Mouse (Mus musculus) heart, postnatal 0 days (tissue): ENCODE results near the gene Ctdspl. TPM values are rescaled to one million over a fixed set of nuclear protein-coding genes. Genes with fewer than 3 reads are reported as not detected.

Source experiments
- ATAC-seq: fragments of 200-750 bp; cut with Nextera tagmentation; 2 replicates; pipeline ENCODE4 v1.8.0; 2017; ENCODE audit warnings: low read depth, moderate number of reproducible peaks, moderate library complexity; ENCODE audit not compliant: insufficient read depth
- DNase-seq: peaks from one replicate; pipeline ENCODE4 v3.0.0-alpha.2; 2016; ENCODE audit warnings: low spot score
- H3K27ac ChIP-seq: fragments of 300-500 bp; sonication (generic); 2 replicates; pipeline ENCODE4 v1.5.1; 2014; ENCODE audit warnings: low read depth, mild to moderate bottlenecking
- H3K27me3 ChIP-seq: fragments of 300-500 bp; sonication (generic); 2 replicates; pipeline ENCODE4 v1.6.1; 2014; ENCODE audit warnings: low read length, mixed read lengths; ENCODE audit not compliant: control insufficient read depth, insufficient read depth
- H3K36me3 ChIP-seq: fragments of 300-500 bp; sonication (generic); replicated peaks from 2 replicates; pipeline ENCODE4 v1.6.1; 2014; ENCODE audit warnings: low read length, mixed read lengths; ENCODE audit not compliant: control insufficient read depth, insufficient read depth
- H3K4me1 ChIP-seq: fragments of 300-500 bp; sonication (generic); 2 replicates; pipeline ENCODE4 v1.6.1; 2014; ENCODE audit warnings: antibody characterized with exemption; ENCODE audit not compliant: control insufficient read depth, insufficient read depth
- H3K4me2 ChIP-seq: fragments of 300-500 bp; sonication (generic); 2 replicates; pipeline ENCODE4 v1.6.1; 2014; ENCODE audit warnings: low read depth, mild to moderate bottlenecking, low read length, moderate library complexity
- H3K4me3 ChIP-seq: fragments of 300-500 bp; sonication (generic); 2 replicates; pipeline ENCODE4 v1.5.1; 2014; ENCODE audit warnings: low read depth, low read length
- H3K9ac ChIP-seq: fragments of 300-500 bp; sonication (generic); replicated peaks from 2 replicates; pipeline ENCODE4 v1.6.1; 2014; ENCODE audit warnings: low read depth, low read length, mixed read lengths
- H3K9me3 ChIP-seq: fragments of 300-500 bp; sonication (generic); replicated peaks from 2 replicates; pipeline ENCODE4 v1.6.1; 2016; ENCODE audit warnings: low read length; ENCODE audit not compliant: control insufficient read depth
- CTCF ChIP-seq: IDR thresholded peaks from 2 replicates; pipeline ENCODE4 v1.5.1; 2016; ENCODE audit warnings: antibody characterized with exemption, control low read depth, low read depth
- EP300 ChIP-seq: IDR thresholded peaks from 2 replicates; pipeline ENCODE4 v1.6.1; 2016; ENCODE audit warnings: antibody characterized with exemption, low read depth
- WGBS: fragments of 180-500 bp; shearing (Covaris S2); extraction: QIAGEN DNeasy Blood & Tissue Kit; methylation state at CpG from one replicate; pipeline ENCODE4 v1.1.7; 2014; 5-methylcytosine and 5-hydroxymethylcytosine counted together
- polyA plus RNA-seq: library from polyadenylated mRNA; unstranded; fragments of >200 nt; fragmentation: Nextera tagmentation; extraction: Ambion mirVana; gene quantifications from 2 replicates; pipeline ENCODE4 v1.2.1, GENCODE M21; 2015
- total RNA-seq: library from RNA; depleted of rRNA; stranded (reverse); fragments of >200 nt; gene quantifications from 2 replicates; pipeline ENCODE4 v1.2.3, GENCODE M21; 2014; ENCODE audit warnings: low replicate concordance

Gene Ctdspl
- total and polyA plus RNA-seq, 2 experiments from 2014 or later = 4.3 to 12.6 TPM

DNA sequence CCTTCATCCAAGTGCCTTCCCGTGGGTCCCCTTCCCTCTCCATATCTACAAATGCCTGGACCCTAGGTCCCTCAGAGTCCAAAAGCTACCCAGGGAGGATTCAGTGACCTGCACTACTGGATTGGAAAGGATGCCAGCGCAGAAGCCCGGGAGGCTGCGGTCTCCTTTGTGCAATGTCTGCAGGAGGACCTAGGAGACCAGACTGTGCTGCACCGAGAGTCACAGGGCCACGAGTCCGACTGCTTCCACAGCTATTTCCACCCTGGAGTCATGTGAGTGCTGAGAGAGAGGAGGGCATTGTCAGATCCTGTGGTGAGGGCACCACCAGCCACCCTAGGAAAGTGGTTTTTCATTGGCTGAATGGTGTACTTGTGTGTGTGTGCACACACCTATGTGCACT is 132.0 kb downstream of the Ctdspl start:
- H3K4me2 ChIP-seq = no peak overlapping the region
- no peak for TF ChIP-seq EP300
- no peak for TF ChIP-seq CTCF
- no peaks in the 10 kb centered on the region for H3K9me3 ChIP-seq
- no peak overlapping the region for H3K9ac ChIP-seq
- DNase-seq (no peak), ATAC-seq (no peak)
- WGBS = 72% methylated on average over 7 of the region's 7 CpGs
- no peaks in the 10 kb centered on the region for H3K4me1 ChIP-seq
- H3K4me3 ChIP-seq = no peak overlapping the region
- H3K27ac ChIP-seq = no peak overlapping the region
- no peaks in the 10 kb centered on the region for H3K27me3 ChIP-seq
- no peaks in the 10 kb centered on the region for H3K36me3 ChIP-seq

DNA sequence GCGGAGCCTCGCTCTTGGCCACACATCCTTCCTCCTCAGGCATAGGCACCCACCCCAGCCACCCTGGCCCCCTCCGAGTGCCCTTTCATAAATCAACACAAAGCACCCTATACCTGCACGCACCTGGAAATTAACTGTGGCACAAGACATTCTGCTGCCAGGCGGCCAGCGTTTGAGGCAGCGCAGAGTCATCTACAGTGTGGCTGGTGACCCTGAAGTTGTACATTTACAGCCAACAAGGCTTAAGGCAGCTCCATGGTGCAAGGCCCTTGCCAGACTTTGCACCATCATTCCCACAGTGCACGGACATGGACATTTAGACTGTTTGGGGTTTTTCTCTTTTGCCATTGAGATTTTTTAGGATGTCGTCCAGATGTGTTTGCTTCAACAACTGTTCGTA is 134.4 kb downstream of the Ctdspl start:
- Histone ChIP-seq H3K4me2 (no peak overlapping the region), H3K9me3 (no peaks in the 10 kb centered on the region), H3K36me3 (no peaks in the 10 kb centered on the region), H3K4me1 (no peaks in the 10 kb centered on the region), H3K9ac (no peak overlapping the region), H3K27me3 (no peaks in the 10 kb centered on the region), H3K4me3 (no peak overlapping the region), H3K27ac (no peak overlapping the region)
- 92% methylated on average over 10 of the region's 10 CpGs for WGBS
- TF ChIP-seq EP300 = no peak
- TF ChIP-seq CTCF = no peak
- DNase-seq = no peak
- no peak for ATAC-seq

DNA sequence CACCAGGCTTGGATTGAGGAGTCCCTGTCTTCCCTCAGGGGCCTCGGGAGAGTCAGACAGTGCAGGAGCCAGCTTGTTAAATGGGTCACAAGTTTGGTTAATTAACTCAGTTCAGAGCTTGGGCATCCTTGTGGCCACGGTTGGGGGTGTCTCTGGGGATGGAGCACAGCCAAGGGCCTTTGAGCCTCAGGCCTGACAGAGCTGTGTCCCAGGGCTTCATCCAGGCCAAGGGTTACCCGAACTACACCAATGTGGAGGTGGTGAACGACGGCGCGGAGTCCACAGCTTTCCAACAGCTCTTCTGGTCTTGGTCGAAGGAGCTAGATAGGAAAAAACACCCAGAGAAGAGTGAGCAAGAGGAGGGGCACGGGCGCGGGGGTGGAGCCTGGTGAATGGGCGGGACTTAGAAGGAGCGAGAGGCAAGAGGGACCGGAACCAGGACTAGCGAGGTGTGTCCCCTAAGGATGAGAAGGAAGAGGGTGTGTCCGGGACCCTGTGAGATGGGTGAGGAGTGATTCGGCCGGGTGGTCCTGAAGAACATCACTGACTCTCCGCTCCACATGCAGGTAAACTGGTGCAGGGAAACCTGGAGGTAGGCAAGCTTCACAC is 136.9 kb downstream of the Ctdspl start:
- Histone ChIP-seq H3K4me2 (no peak overlapping the region), H3K4me1 (no peaks in the 10 kb centered on the region), H3K36me3 (no peaks in the 10 kb centered on the region), H3K9ac (no peak overlapping the region), H3K27me3 (no peaks in the 10 kb centered on the region), H3K27ac (no peak overlapping the region), H3K4me3 (no peak overlapping the region), H3K9me3 (no peaks in the 10 kb centered on the region)
- ATAC-seq = no peak
- no peak for TF ChIP-seq CTCF
- TF ChIP-seq EP300 = no peak
- 37% methylated on average over 19 of the region's 19 CpGs for WGBS
- DNase-seq = no peak

DNA sequence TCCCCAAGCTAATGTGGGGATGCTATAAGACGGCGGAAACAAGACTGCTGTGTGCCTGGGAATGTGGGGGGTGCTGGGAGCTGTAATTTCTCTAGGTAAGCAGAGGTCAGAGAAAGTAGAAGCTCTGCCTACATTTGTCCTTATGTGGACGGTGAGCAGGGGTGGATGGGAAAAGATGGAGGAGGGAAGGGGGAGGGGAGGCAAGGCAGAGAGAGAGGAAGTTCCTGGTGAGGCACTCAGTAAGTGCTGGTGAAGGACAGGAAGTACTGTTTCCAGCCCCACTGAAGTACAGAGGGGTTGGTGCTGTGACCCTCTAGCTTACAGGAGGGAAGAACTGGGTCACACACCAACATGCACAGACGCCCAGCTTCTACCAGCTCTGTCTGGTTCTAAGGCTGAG is 138.0 kb downstream of the Ctdspl start:
- no peaks in the 10 kb centered on the region for H3K9me3 ChIP-seq
- H3K27ac ChIP-seq = no peak overlapping the region
- no peaks in the 10 kb centered on the region for H3K36me3 ChIP-seq
- no peak overlapping the region for H3K4me2 ChIP-seq
- no peak overlapping the region for H3K4me3 ChIP-seq
- no peak overlapping the region for H3K9ac ChIP-seq
- TF ChIP-seq EP300 (no peak), CTCF (no peak)
- no peaks in the 10 kb centered on the region for H3K27me3 ChIP-seq
- no peaks in the 10 kb centered on the region for H3K4me1 ChIP-seq
- no peak for DNase-seq
- no peak for ATAC-seq
- WGBS = 71% methylated on average over 4 of the region's 4 CpGs

DNA sequence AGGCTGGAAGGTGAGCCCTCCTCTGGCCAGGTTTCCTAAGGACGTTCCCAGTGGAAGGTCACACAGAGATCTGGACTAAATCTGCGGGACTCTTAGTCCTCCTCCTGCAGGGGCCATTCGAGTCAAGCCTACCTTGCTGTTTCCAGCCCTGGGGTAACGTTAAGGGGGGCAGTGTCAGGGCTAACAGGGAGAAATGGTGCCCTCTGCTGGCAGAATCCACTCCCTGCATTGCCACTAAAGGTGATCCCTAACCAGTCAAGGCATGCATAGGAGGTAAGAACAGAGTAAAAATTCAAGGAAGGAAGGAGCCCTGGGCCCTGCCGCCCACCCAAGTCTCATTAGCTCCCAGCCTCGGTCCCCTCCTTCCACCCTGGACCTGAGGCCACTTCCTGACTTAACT is 141.3 kb downstream of the Ctdspl start:
- Histone ChIP-seq H3K27me3 (no peaks in the 10 kb centered on the region), H3K27ac (no peak overlapping the region), H3K4me1 (peaks cover 5% of the 10 kb centered on the region; the same call in 1 of the 2 replicates), H3K9me3 (no peaks in the 10 kb centered on the region), H3K36me3 (peaks cover 15% of the 10 kb centered on the region), H3K4me3 (no peak overlapping the region), H3K9ac (no peak overlapping the region), H3K4me2 (no peak overlapping the region)
- DNase-seq (peak; percentile 70), ATAC-seq (peak; percentile 47)
- TF ChIP-seq EP300 = no peak
- peak; percentile 94 for TF ChIP-seq CTCF
- WGBS = 3% methylated on average over 6 of the region's 6 CpGs

DNA sequence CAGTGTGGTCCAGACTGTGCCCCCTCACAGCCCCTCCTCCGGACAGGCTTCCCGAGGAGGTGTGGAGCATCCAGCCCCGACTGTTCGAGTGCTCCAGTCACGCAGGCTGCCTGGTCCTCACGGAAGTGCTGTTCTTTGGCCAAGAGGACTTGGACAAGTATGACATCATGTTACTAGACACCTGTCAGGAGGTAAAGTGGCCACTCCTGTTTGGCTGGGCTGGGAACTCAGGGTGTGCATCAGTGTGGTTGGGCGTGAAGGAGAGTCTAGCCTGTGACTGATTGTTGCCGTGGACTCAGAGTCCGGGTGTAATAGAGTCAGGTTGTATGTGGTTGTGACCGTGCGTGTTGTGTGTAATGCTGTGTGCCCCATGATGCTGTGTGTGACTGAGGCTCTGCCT is 142.0 kb downstream of the Ctdspl start:
- Histone ChIP-seq H3K4me2 (no peak overlapping the region), H3K27ac (no peak overlapping the region), H3K4me1 (peaks cover 6% of the 10 kb centered on the region; the same call in 1 of the 2 replicates), H3K9ac (no peak overlapping the region), H3K9me3 (no peaks in the 10 kb centered on the region), H3K27me3 (no peaks in the 10 kb centered on the region), H3K36me3 (peaks cover 20% of the 10 kb centered on the region), H3K4me3 (no peak overlapping the region)
- 86% methylated on average over 11 of the region's 11 CpGs for WGBS
- DNase-seq (no peak), ATAC-seq (no peak)
- TF ChIP-seq CTCF (no peak), EP300 (no peak)
